Mouse (Mus musculus) gastrocnemius, adult 2 months (tissue): ENCODE results near the gene Cdc14a. TPM values are rescaled to one million over a fixed set of nuclear protein-coding genes. Genes with fewer than 3 reads are reported as not detected.

Experiments
- DNase-seq: peaks from one replicate; pipeline ENCODE4 v3.0.0; 2022
- H3K27ac ChIP-seq: fragments of 200-600 bp; 2 replicates; pipeline ENCODE4 v1.8.1; 2022; ENCODE audit warnings: mild to moderate bottlenecking
- H3K4me3 ChIP-seq: fragments of 200-600 bp; 2 replicates; pipeline ENCODE4 v1.8.1; 2022; ENCODE audit warnings: mild to moderate bottlenecking, moderate library complexity
- CTCF ChIP-seq: fragments of 200-600 bp; IDR thresholded peaks from 2 replicates; pipeline ENCODE4 v1.8.1; 2022; ENCODE audit warnings: antibody characterized with exemption, mild to moderate bottlenecking, moderate library complexity
- intact Hi-C: fragments of 180-260 bp; cut with DNase I; formaldehyde crosslinking; loops from one replicate; pipeline ENCODE4 v1.15.1; 2025
- total RNA-seq, 2 experiments: library from RNA; stranded (reverse); gene quantifications; 2 replicates each; pipeline ENCODE4 v1.2.3; 2021

The Cdc14a gene
- total RNA-seq, 2 experiments from 2014 or later = 19.3 to 28.5 TPM

GRCm38 (mm10) chr3:116233515-116233914, 190.3 kb downstream of the Cdc14a start:
- TF ChIP-seq CTCF = no peak
- intact Hi-C loops = no loop called here
- Histone ChIP-seq H3K4me3 (no peak overlapping the region), H3K27ac (no peak overlapping the region)
- no peak for DNase-seq

GRCm38 (mm10) chr3:116232763-116233162, 191.1 kb downstream of the Cdc14a start:
- no peak for TF ChIP-seq CTCF

DNA sequence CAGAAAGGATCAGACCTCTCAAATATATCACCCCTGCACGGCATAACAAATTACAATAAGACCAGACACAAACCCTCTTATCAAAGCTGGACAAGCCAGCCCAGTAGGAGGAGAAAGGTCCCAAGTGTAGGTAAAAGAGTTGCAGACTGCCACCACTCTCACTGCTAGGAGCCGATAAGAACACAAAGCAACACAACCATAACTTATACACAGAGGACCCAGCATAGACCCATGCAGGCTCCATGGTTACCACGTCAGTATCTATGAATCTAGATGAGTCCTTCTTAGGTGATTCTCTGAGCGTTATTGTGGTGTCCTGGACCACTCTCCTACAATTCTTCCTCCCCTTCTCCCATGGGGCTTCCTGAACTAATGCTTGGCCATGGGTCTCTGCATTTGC, 194.5 kb downstream of the Cdc14a start:
- no peak for TF ChIP-seq CTCF
- no peak overlapping the region for H3K27ac ChIP-seq
- DNase-seq = no peak
- no peak overlapping the region for H3K4me3 ChIP-seq
- intact Hi-C loops = no loop called here

More at GRCm38 (mm10) chr3:116232763-116233162, 191.1 kb downstream of the Cdc14a start:
- H3K4me3 ChIP-seq = no peak overlapping the region
- H3K27ac ChIP-seq = no peak overlapping the region
- intact Hi-C loops = no loop called here
- DNase-seq = no peak

GRCm38 (mm10) chr3:116228360-116229245, 195.2 kb downstream of the Cdc14a start:
- intact Hi-C loops = no loop called here
- no peak for TF ChIP-seq CTCF
- no peak overlapping the region for H3K27ac ChIP-seq
- DNase-seq = no peak
- no peak overlapping the region for H3K4me3 ChIP-seq

GRCm38 (mm10) chr3:116227383-116227782, 196.4 kb downstream of the Cdc14a start:
- no peak for TF ChIP-seq CTCF
- H3K4me3 ChIP-seq = no peak overlapping the region
- DNase-seq = no peak
- intact Hi-C loops = no loop called here
- H3K27ac ChIP-seq = no peak overlapping the region

GRCm38 (mm10) chr3:116226915-116227314, 196.9 kb downstream of the Cdc14a start:
- intact Hi-C loops = no loop called here
- Histone ChIP-seq H3K27ac (no peak overlapping the region), H3K4me3 (no peak overlapping the region)
- no peak for DNase-seq
- no peak for TF ChIP-seq CTCF

Other genes with a start within 250 kb of the Cdc14a start
- gene Gpr88, start 170.5 kb downstream of the Cdc14a start, total RNA-seq = not detected
- gene Rtca, start 84.2 kb upstream of the Cdc14a start, total RNA-seq = 10 to 100 TPM; 21.0 to 21.6 TPM
- gene Dbt, start 89.0 kb upstream of the Cdc14a start, total RNA-seq = 10 to 100 TPM; 25.5 to 45.6 TPM
- gene Lrrc39, start 138.9 kb upstream of the Cdc14a start, total RNA-seq = 10 to 100 TPM; 50.7 to 64.4 TPM
- 1 to 10 TPM; 1.8 to 3.5 TPM for gene Sass6, start 170.9 kb upstream of the Cdc14a start, total RNA-seq
- 1 to 10 TPM; 6.2 TPM for gene Trmt13, start 190.6 kb upstream of the Cdc14a start, total RNA-seq
- 10 to 100 TPM; 11.7 to 12.8 TPM for gene Mfsd14a, start 238.6 kb upstream of the Cdc14a start, total RNA-seq